Mouse (Mus musculus): Measurements from ENCODE around the gene Acsm2. TPM values are rescaled to one million over a fixed set of nuclear protein-coding genes. Genes with fewer than 3 reads are reported as not detected.
"Not testable (repeated sequence)": the region's sequence is repeated elsewhere in the genome, so short reads cannot be mapped to it uniquely, and the experiment has no call there.

The Acsm2 gene
- polyA plus RNA-seq, 2 experiments from 2014 or later: 0.04 TPM; not detected in 1

GRCm38 (mm10) chr7:119562476-119562875 is 8.3 kb downstream of the Acsm2 start:
- not testable (repeated sequence) for ATAC-seq

- ATAC-seq: no peak
Measured at GRCm38 (mm10) chr7:119594530-119595107, 40.5 kb downstream of the Acsm2 start.

- no peak for ATAC-seq
Measured at GRCm38 (mm10) chr7:119595306-119595705, 41.2 kb downstream of the Acsm2 start.

- ATAC-seq: no peak
Measured at GRCm38 (mm10) chr7:119596536-119596935, 42.4 kb downstream of the Acsm2 start.

- ATAC-seq: no peak
Measured at GRCm38 (mm10) chr7:119601195-119601953, 47.2 kb downstream of the Acsm2 start.

GRCm38 (mm10) chr7:119601954-119602317 is 47.8 kb downstream of the Acsm2 start:
- ATAC-seq: no peak

- no peak for ATAC-seq
Measured at GRCm38 (mm10) chr7:119604903-119605483, 50.9 kb downstream of the Acsm2 start.

GRCm38 (mm10) chr7:119605926-119606663 is 52.0 kb downstream of the Acsm2 start:
- no peak for ATAC-seq

GRCm38 (mm10) chr7:119606664-119607076 is 52.5 kb downstream of the Acsm2 start, which contains the start of gene Acsm1:
Gene Acsm1 (plus strand): TSS chr7:119607026.
- ATAC-seq: no peak

- no peak for ATAC-seq
Measured at GRCm38 (mm10) chr7:119607796-119608515, 53.8 kb downstream of the Acsm2 start.

GRCm38 (mm10) chr7:119616531-119616930 is 62.4 kb downstream of the Acsm2 start:
- no peak for ATAC-seq

GRCm38 (mm10) chr7:119617593-119617992 is 63.5 kb downstream of the Acsm2 start:
- ATAC-seq: no peak

- ATAC-seq: no peak
Measured at GRCm38 (mm10) chr7:119618209-119618935, 64.2 kb downstream of the Acsm2 start.

GRCm38 (mm10) chr7:119620157-119620556 is 66.0 kb downstream of the Acsm2 start:
- ATAC-seq: no peak

GRCm38 (mm10) chr7:119638773-119639172 is 84.6 kb downstream of the Acsm2 start:
- no peak for ATAC-seq

- ATAC-seq: no peak
Measured at GRCm38 (mm10) chr7:119642307-119642706, 88.2 kb downstream of the Acsm2 start.

Other genes starting within 250 kb of the Acsm2 start
- gene Gp2, start 95.1 kb upstream of the Acsm2 start, polyA plus RNA-seq (2017; shearing (Covaris generic)): not detected
- gene Umod, start 75.1 kb upstream of the Acsm2 start, polyA plus RNA-seq (2017; shearing (Covaris generic)): not detected
- not detected for gene Acsm5, start 34.9 kb upstream of the Acsm2 start, polyA plus RNA-seq (2017; shearing (Covaris generic))
- gene Pdilt, start 30.9 kb upstream of the Acsm2 start, polyA plus RNA-seq (2017; shearing (Covaris generic)): not detected
- gene Acsm1, start 52.7 kb downstream of the Acsm2 start, polyA plus RNA-seq (2017; shearing (Covaris generic)): not detected
- not detected for gene Acsm4, start 135.7 kb downstream of the Acsm2 start, polyA plus RNA-seq (2017; shearing (Covaris generic))
- gene Thumpd1, start 166.5 kb downstream of the Acsm2 start, polyA plus RNA-seq (2017; shearing (Covaris generic)): 10 to 100 TPM; 48.8 to 55.2 TPM
- gene Acsm3, start 206.6 kb downstream of the Acsm2 start, polyA plus RNA-seq (2017; shearing (Covaris generic)): under 1 TPM in 1 of 2 experiments, not detected in 1; 0.09 TPM
- 10 to 100 TPM; 46.4 to 47.2 TPM for gene Rexo5, start 239.7 kb downstream of the Acsm2 start, polyA plus RNA-seq (2017; shearing (Covaris generic))
- gene Eri2, start 239.7 kb downstream of the Acsm2 start, polyA plus RNA-seq (2017; shearing (Covaris generic)): 10 to 100 TPM; 10.5 to 10.9 TPM

Measured in CD4-positive, CD25-positive, alpha-beta regulatory T cell, adult 4 months (primary cell).